Mouse (Mus musculus) gastrocnemius, postnatal 25 days (tissue): Measurements from ENCODE around the gene Gm17416. TPM values are rescaled to one million over a fixed set of nuclear protein-coding genes. Genes with fewer than 3 reads are reported as not detected.

ENCODE experiments used
- DNase-seq: peaks from one replicate; pipeline ENCODE4 v3.0.0; 2022
- total RNA-seq, 2 experiments: library from RNA; stranded (reverse); gene quantifications; 1 replicate in 1 of 2; 2 replicates in 1 of 2; pipeline ENCODE4 v1.2.3; 2021

Gm17416 gene
- total RNA-seq, 2 experiments from 2014 or later: not detected

- DNase-seq: no peak
Observed at GRCm38 (mm10) chr2:152607746-152608145, 38.6 kb downstream of the Gm17416 start.

- DNase-seq: no peak
Observed at GRCm38 (mm10) chr2:152608719-152609118, 39.6 kb downstream of the Gm17416 start.

GRCm38 (mm10) chr2:152612193-152612592 lies 43.1 kb downstream of the Gm17416 start:
- DNase-seq: no peak

- DNase-seq: no peak
Observed at GRCm38 (mm10) chr2:152615563-152615962, 46.4 kb downstream of the Gm17416 start.

- DNase-seq: no peak
Observed at GRCm38 (mm10) chr2:152616470-152616869, 47.3 kb downstream of the Gm17416 start.

GRCm38 (mm10) chr2:152617374-152617773 lies 48.2 kb downstream of the Gm17416 start:
- DNase-seq: no peak

Other genes with a start within 250 kb of the Gm17416 start
- gene Rbck1, start 236.7 kb upstream of the Gm17416 start, total RNA-seq: 10 to 100 TPM; 26.6 to 32.2 TPM
- gene Trib3, start 225.3 kb upstream of the Gm17416 start, total RNA-seq: 1 to 10 TPM in 1 of 2 experiments, under 1 TPM in 1; 0.74 to 1.8 TPM
- gene Nrsn2, start 192.7 kb upstream of the Gm17416 start, total RNA-seq: not detected
- gene Sox12, start 171.3 kb upstream of the Gm17416 start, total RNA-seq: 1 to 10 TPM; 1.1 to 1.7 TPM
- 1 to 10 TPM; 1.6 TPM for gene Zcchc3, start 154.3 kb upstream of the Gm17416 start, total RNA-seq
- gene 6820408C15Rik, start 153.8 kb upstream of the Gm17416 start, total RNA-seq: not detected
- gene Defb23, start 104.7 kb upstream of the Gm17416 start, total RNA-seq: not detected
- gene Defb20, start 92.3 kb upstream of the Gm17416 start, total RNA-seq: not detected
- gene Defb22, start 79.2 kb upstream of the Gm17416 start, total RNA-seq: not detected
- not detected for gene Defb26, start 57.6 kb upstream of the Gm17416 start, total RNA-seq
- not detected for gene Defb28, start 51.1 kb upstream of the Gm17416 start, total RNA-seq
- not detected for gene Defb29, start 29.2 kb upstream of the Gm17416 start, total RNA-seq
- gene Defb21, start 3.4 kb downstream of the Gm17416 start, total RNA-seq: not detected
- not detected for gene Defb19, start 11.0 kb downstream of the Gm17416 start, total RNA-seq
- not detected for gene Defb45, start 30.1 kb downstream of the Gm17416 start, total RNA-seq
- gene Defb36, start 35.0 kb downstream of the Gm17416 start, total RNA-seq: not detected
- not detected for gene Defb25, start 53.7 kb downstream of the Gm17416 start, total RNA-seq
- 1 to 10 TPM; 2.9 to 3.8 TPM for gene Rem1, start 57.6 kb downstream of the Gm17416 start, total RNA-seq
- 10 to 100 TPM; 29.5 to 38.6 TPM for gene H13, start 100.1 kb downstream of the Gm17416 start, total RNA-seq
- 10 to 100 TPM; 11.3 to 11.5 TPM for gene Mcts2, start 117.7 kb downstream of the Gm17416 start, total RNA-seq
- gene Id1, start 166.9 kb downstream of the Gm17416 start, total RNA-seq: 10 to 100 TPM in 1 of 2 experiments, 1 to 10 TPM in 1; 9.7 to 14.0 TPM
- 1 to 10 TPM; 2.2 to 2.7 TPM for gene Cox4i2, start 184.8 kb downstream of the Gm17416 start, total RNA-seq